Mouse (Mus musculus) forebrain, postnatal 0 days (tissue): Measurements from ENCODE around the gene Ctsh. TPM values are rescaled to one million over a fixed set of nuclear protein-coding genes. Genes with fewer than 3 reads are reported as not detected.

Experiments used
- ATAC-seq: fragments of 200-750 bp; cut with Nextera tagmentation; 2 replicates; pipeline ENCODE4 v1.8.0; 2017; ENCODE audit warnings: mild to moderate bottlenecking, moderate library complexity
- DNase-seq: peaks from one replicate; pipeline ENCODE4 v3.0.0-alpha.2; 2015
- H3K27ac ChIP-seq: fragments of 300-500 bp; sonication (generic); 2 replicates; pipeline ENCODE4 v1.5.1; 2014; ENCODE audit warnings: low read depth, mild to moderate bottlenecking, antibody characterized with exemption, low read length, moderate library complexity, mixed read lengths
- H3K27me3 ChIP-seq: fragments of 300-500 bp; sonication (generic); 2 replicates; pipeline ENCODE4 v1.6.1; 2014; ENCODE audit warnings: mild to moderate bottlenecking, low read length, mixed read lengths; ENCODE audit not compliant: insufficient read depth
- H3K36me3 ChIP-seq: fragments of 300-500 bp; sonication (generic); 2 replicates; pipeline ENCODE4 v1.6.1; 2014; ENCODE audit warnings: mild to moderate bottlenecking, moderate library complexity; ENCODE audit not compliant: insufficient read depth
- H3K4me1 ChIP-seq: fragments of 300-500 bp; sonication (generic); 2 replicates; pipeline ENCODE4 v1.6.1; 2014; ENCODE audit warnings: antibody characterized with exemption; ENCODE audit not compliant: insufficient read depth
- H3K4me2 ChIP-seq: fragments of 300-500 bp; sonication (generic); 2 replicates; pipeline ENCODE4 v1.6.1; 2014; ENCODE audit warnings: low read depth, mild to moderate bottlenecking, moderate library complexity
- H3K4me3 ChIP-seq: fragments of 300-500 bp; sonication (generic); 2 replicates; pipeline ENCODE4 v1.5.1; 2014; ENCODE audit warnings: low read depth, low read length, mixed read lengths
- H3K9ac ChIP-seq: fragments of 300-500 bp; sonication (generic); 2 replicates; pipeline ENCODE4 v1.6.1; 2014; ENCODE audit warnings: mild to moderate bottlenecking
- H3K9me3 ChIP-seq: fragments of 300-500 bp; sonication (generic); 2 replicates; pipeline ENCODE4 v1.6.1; 2016; ENCODE audit warnings: low read length
- CTCF ChIP-seq: sonication (generic); IDR thresholded peaks from 2 replicates; pipeline ENCODE4 v1.5.1; 2016; ENCODE audit warnings: antibody characterized with exemption, control low read depth, low read depth
- WGBS: fragments of 180-500 bp; shearing (Covaris S2); extraction: QIAGEN DNeasy Blood & Tissue Kit; methylation state at CpG from one replicate; pipeline ENCODE4 v1.1.7; 2014; 5-methylcytosine and 5-hydroxymethylcytosine counted together
- polyA plus RNA-seq: library from polyadenylated mRNA; unstranded; fragments of >200 nt; fragmentation: Nextera tagmentation; extraction: Ambion mirVana; gene quantifications from 2 replicates; pipeline ENCODE4 v1.2.1, GENCODE M21; 2015
- total RNA-seq: library from RNA; depleted of rRNA; stranded (reverse); fragments of >200 nt; gene quantifications from 2 replicates; pipeline ENCODE4 v1.2.3, GENCODE M21; 2014; rRNA removed

Ctsh gene
- total and polyA plus RNA-seq, 2 experiments from 2014 or later = 29.9 to 35.8 TPM

- TF ChIP-seq CTCF = no peak
- Histone ChIP-seq H3K9me3 (no peaks in the 10 kb centered on the region), H3K27me3 (no peaks in the 10 kb centered on the region; the same call in 1 of the 2 replicates), H3K27ac (no peak overlapping the region), H3K9ac (no peak overlapping the region), H3K4me1 (peaks cover 11% of the 10 kb centered on the region), H3K36me3 (no peaks in the 10 kb centered on the region), H3K4me2 (no peak overlapping the region), H3K4me3 (no peak overlapping the region)
- ATAC-seq (no peak), DNase-seq (no peak)
Observed at GRCm38 (mm10) chr9:90117234-90117633, 63.3 kb downstream of the Ctsh start.

DNA sequence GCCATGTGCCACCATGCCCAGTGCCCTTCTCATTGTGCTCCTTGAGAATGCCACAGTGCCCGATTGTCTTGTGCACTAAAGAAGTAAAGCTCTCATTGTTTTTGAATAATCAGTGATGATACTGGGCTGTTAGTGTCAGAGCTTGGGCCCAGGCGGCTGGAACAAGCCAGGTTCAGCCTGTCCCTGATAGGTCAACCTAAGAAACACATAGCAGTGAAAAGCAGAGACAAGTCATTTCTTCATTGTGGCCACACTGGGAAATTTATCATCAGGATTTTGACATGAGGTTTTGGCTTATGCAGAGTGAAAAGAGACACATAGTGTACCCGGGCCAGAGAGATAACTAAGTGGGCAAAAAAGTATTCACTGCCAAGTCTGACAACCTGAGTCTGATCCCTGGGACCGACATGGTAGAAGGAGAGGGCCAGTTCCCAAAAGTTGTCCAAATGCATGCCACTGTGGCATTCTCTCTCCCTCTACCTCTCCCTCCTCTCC is 68.3 kb downstream of the Ctsh start:
- 86% methylated on average over 4 of the region's 4 CpGs for WGBS
- no peak overlapping the region for H3K4me2 ChIP-seq
- H3K27me3 ChIP-seq = no peaks in the 10 kb centered on the region; the same call in 1 of the 2 replicates
- H3K9me3 ChIP-seq = no peaks in the 10 kb centered on the region
- DNase-seq (no peak), ATAC-seq (no peak)
- H3K36me3 ChIP-seq = no peaks in the 10 kb centered on the region
- H3K4me3 ChIP-seq = no peak overlapping the region
- no peak overlapping the region for H3K27ac ChIP-seq
- H3K4me1 ChIP-seq = no peaks in the 10 kb centered on the region
- H3K9ac ChIP-seq = no peak overlapping the region
- TF ChIP-seq CTCF = no peak

GRCm38 (mm10) chr9:90124156-90124872 is 70.4 kb downstream of the Ctsh start:
- WGBS = 35% methylated on average over 11 of the region's 11 CpGs

GRCm38 (mm10) chr9:90124873-90125245 is 70.9 kb downstream of the Ctsh start:
- Histone ChIP-seq H3K4me2 (peak overlapping the region; percentile 8; the same call in 1 of the 2 replicates), H3K4me3 (no peak overlapping the region), H3K9ac (no peak overlapping the region), H3K36me3 (no peaks in the 10 kb centered on the region), H3K27me3 (no peaks in the 10 kb centered on the region), H3K9me3 (no peaks in the 10 kb centered on the region), H3K27ac (no peak overlapping the region), H3K4me1 (no peaks in the 10 kb centered on the region)
- DNase-seq = no peak
- WGBS = 16% methylated on average over 8 of the region's 8 CpGs
- peak; percentile 28 for ATAC-seq
- TF ChIP-seq CTCF = no peak

More at GRCm38 (mm10) chr9:90124156-90124872, 70.4 kb downstream of the Ctsh start:
- ATAC-seq (peak; percentile 64), DNase-seq (peak; percentile 30)
- Histone ChIP-seq H3K4me2 (peak overlapping the region; percentile 8; the same call in 1 of the 2 replicates), H3K36me3 (no peaks in the 10 kb centered on the region), H3K4me1 (no peaks in the 10 kb centered on the region), H3K9ac (no peak overlapping the region), H3K27me3 (no peaks in the 10 kb centered on the region), H3K9me3 (no peaks in the 10 kb centered on the region), H3K27ac (no peak overlapping the region), H3K4me3 (no peak overlapping the region)
- no peak for TF ChIP-seq CTCF

Other genes with a start within 250 kb of the Ctsh start
- 25.5 and 33.2 TPM in 2 replicates for gene Rasgrf1, start 144.2 kb upstream of the Ctsh start, total RNA-seq
- 15.3 and 19.3 TPM in 2 replicates for gene Rasgrf1, start 144.2 kb upstream of the Ctsh start, polyA plus RNA-seq
- gene Morf4l1, start 60.6 kb downstream of the Ctsh start, total RNA-seq = 295 and 321 TPM in 2 replicates
- 636 and 638 TPM in 2 replicates for gene Morf4l1, start 60.6 kb downstream of the Ctsh start, polyA plus RNA-seq
- 10.9 and 15.9 TPM in 2 replicates for gene Adamts7, start 108.9 kb downstream of the Ctsh start, total RNA-seq
- gene Adamts7, start 108.9 kb downstream of the Ctsh start, polyA plus RNA-seq = 4.1 and 4.9 TPM in 2 replicates
- gene Tbc1d2b, start 216.7 kb downstream of the Ctsh start, total RNA-seq = 13.5 and 16.7 TPM in 2 replicates
- 3.1 and 4.0 TPM in 2 replicates for gene Tbc1d2b, start 216.7 kb downstream of the Ctsh start, polyA plus RNA-seq